Mouse (Mus musculus) CD4-positive, CD25-positive, alpha-beta regulatory T cell, adult 2 months (primary cell): ENCODE measurements at regions not wholly inside any gene's neighbourhood (a gene's known extent, or its start where the extent isn't known, plus 50 kb on each side); places are given as distances from the start of the nearest gene placed in this dataset.
"Not testable (repeated sequence)": the region's sequence is repeated elsewhere in the genome, so short reads cannot be mapped to it uniquely, and the experiment has no call there.

Experiments used
- DNase-seq: peaks from one replicate; pipeline ENCODE4 v3.0.0-alpha.2; 2012; ENCODE audit warnings: low read depth, low spot score

GRCm38 (mm10) chr12:17852138-17852537, 161.5 kb downstream of the Hpcal1 start:
- peak; percentile 39 for DNase-seq

DNA sequence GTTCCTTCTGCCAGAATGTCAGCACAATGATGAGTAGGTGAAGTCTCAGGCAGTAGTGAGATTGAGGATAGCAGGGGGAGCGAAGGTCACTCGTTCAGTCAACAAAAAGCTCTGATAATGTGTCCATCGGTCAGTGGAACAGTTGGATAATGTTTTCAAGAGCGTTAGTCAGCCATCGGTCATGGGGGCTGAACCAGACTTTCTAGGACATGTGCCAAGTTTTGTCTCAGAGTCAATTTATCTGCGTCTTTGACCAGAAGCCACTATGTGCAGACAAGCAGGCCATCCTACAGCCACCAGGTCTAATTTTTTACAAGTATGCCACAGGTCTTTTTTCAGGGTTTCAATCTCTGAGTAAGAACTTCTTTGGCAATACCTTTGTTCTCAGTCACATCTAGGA, 181.8 kb downstream of the Hpcal1 start:
- not testable (repeated sequence) for DNase-seq

DNA sequence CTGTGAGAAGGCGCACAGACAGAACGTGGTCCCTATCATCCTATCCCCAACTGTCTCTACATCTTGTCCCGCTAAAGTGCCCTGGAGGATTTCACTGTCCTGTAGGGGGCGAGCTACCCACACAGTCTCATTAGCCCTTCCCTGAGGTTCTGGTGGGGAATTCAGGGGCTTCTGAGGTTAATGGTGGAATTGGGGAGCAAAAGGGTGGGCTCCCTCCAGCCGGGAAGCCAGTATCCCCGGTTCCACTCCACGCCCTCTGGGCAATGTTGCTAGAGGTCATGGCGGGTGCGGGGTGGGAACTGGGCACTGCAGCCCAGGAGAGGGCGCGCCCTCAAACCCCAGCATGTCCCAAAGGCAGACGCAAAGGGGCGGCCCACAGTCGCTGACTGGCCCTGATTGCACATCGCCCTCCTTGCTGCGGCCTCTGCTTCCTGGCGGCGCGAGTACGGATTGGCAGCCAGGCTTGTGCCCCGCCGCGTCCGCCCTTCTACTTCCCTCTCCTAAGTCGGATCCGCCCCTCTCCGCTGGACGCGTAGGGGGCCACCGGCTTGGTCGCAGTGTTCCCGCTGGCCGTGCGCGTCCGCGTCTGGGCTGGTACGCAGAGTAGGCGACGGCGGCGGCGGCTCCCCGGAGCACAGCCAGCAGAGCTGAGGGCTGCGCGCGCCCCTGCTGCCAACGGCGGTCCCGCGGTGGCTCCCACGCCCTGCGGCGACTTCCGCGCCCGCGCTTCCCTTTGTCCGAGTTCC, 190.9 kb downstream of the Hpcal1 start:
- peak; percentile 72 for DNase-seq

DNA sequence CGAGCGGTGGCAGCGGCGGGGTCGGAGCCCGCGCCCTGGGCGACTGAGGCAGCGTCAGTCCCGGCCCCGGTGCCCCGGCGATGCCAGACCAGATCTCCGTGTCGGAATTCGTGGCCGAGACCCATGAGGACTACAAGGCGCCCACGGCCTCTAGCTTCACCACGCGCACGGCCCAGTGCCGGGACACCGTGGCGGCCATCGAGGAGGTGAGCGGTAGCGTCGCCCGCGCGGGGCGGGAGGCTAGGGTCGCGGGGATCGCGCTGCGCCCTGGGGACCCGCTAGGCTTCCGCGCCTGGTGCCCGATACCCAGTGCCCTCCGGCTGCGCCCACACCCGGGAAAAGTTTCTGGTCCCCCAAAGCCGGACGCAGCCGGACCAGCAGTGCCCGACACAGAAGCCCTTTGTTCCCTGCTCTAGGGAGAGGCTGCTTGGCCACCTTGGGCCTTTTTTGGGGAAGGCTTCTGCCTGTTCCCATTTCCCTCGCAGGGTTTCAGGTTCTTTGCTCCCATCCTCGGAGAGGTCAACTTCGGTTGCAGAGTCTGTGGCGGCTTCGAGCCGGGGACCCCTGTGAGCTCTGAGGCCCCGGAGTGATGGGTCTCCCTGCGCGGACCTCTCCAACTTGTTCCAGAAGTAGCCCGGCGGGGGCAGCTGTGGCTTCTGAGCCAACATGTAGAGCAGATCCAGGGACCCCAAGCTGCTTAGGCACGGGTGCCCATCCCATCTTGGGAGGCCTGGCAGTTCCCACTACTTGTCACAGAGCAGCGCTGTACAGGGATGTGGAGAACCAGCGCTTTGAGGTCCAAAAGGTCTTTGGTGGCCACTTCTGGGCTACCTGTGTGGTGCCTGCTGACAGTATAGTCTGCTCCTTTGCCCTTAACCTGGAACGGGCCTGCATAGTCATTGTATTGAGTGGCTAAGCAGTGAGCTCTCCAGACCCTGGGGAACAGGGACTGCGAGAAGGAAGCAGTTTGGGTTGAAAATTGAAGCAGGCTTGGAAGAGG, 191.8 kb downstream of the Hpcal1 start:
- DNase-seq, result not testable (repeated sequence)

DNA sequence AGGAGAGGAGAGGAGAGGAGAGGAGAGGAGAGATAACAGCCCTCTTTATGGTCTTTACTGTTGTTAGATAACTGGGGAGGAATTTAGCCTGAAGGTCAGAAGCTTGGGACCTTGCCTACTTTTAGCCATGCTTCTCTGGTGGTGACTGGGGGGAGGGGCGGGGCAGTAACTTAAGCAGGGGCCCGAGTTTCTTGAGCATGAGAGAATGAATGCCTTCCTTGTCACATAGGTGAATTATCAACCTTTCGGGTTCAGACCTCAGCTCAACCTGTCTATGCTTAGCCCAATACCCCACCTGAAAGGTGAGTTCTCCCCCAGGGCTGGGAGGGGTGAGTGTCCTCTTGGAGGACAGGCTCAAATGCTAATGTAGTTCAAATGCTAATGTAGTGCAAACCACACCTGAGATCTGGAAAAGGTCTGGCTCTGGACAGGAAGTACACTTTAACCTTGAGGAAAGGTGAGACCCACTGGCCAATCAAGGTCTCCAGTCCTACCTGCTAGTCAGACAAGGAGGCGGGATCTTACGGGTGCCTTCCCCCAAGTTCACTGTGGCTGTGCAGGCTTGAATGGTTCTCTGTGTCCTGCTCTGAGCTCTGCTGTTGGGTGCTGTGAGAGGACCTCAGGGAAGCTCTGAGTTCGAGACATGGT, 201.1 kb downstream of the Hpcal1 start:
- DNase-seq, result not testable (repeated sequence)

DNA sequence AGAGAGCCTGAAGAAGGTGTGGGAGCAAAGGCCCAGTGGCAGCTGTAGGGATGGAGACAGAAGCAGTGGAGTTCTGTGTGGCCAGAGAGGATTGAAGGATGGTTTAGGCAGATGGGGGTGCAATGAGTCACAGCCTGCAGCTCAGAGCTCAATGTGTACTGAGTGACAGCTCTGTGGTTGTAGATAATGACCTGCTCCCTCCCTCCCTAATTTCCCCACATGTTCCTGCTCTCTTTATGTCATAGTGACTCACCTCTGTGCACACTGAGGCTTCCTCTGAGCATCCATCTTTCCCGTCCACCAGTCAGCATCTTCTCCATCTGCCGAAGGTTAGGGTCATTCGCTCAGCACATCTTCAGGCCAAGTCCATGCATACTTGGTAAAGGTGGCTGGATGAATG, 222.4 kb downstream of the Hpcal1 start:
- not testable (repeated sequence) for DNase-seq
